Mouse (Mus musculus) stomach, postnatal 0 days (tissue): ENCODE results near the gene Npm3. TPM values are rescaled to one million over a fixed set of nuclear protein-coding genes. Genes with fewer than 3 reads are reported as not detected.

Source experiments
- ATAC-seq: fragments of 200-750 bp; cut with Nextera tagmentation; 2 replicates; pipeline ENCODE4 v1.8.0; 2017; ENCODE audit not compliant: low FRiP score, low TSS enrichment
- DNase-seq: peaks from one replicate; pipeline ENCODE4 v3.0.0-alpha.2; 2016; ENCODE audit warnings: low spot score
- H3K27ac ChIP-seq: fragments of 300-500 bp; sonication (generic); replicated peaks from 2 replicates; pipeline ENCODE4 v1.5.1; 2014; ENCODE audit warnings: mild to moderate bottlenecking, control low read depth
- H3K27me3 ChIP-seq: fragments of 300-500 bp; sonication (generic); 2 replicates; pipeline ENCODE4 v1.6.1; 2014; ENCODE audit warnings: low read length; ENCODE audit not compliant: control insufficient read depth, insufficient read depth
- H3K36me3 ChIP-seq: fragments of 300-500 bp; sonication (generic); 2 replicates; pipeline ENCODE4 v1.6.1; 2014; ENCODE audit warnings: low read length, mixed read lengths; ENCODE audit not compliant: control insufficient read depth, insufficient read depth
- H3K4me1 ChIP-seq: fragments of 300-500 bp; sonication (generic); replicated peaks from 2 replicates; pipeline ENCODE4 v1.6.1; 2014; ENCODE audit warnings: antibody characterized with exemption; ENCODE audit not compliant: control insufficient read depth, insufficient read depth
- H3K4me2 ChIP-seq: fragments of 300-500 bp; sonication (generic); replicated peaks from 2 replicates; pipeline ENCODE4 v1.6.1; 2014; ENCODE audit warnings: low read depth, mild to moderate bottlenecking, control low read depth, moderate library complexity
- H3K4me3 ChIP-seq: fragments of 300-500 bp; sonication (generic); 2 replicates; pipeline ENCODE4 v1.5.1; 2014; ENCODE audit warnings: low read depth, low read length, control low read depth
- H3K9ac ChIP-seq: fragments of 300-500 bp; sonication (generic); 2 replicates; pipeline ENCODE4 v1.6.1; 2014; ENCODE audit warnings: mild to moderate bottlenecking, low read length, control low read depth, mixed read lengths
- H3K9me3 ChIP-seq: fragments of 300-500 bp; sonication (generic); 2 replicates; pipeline ENCODE4 v1.6.1; 2016; ENCODE audit warnings: low read length; ENCODE audit not compliant: control insufficient read depth
- CTCF ChIP-seq: IDR thresholded peaks from 2 replicates; pipeline ENCODE4 v1.5.1; 2016; ENCODE audit warnings: antibody characterized with exemption, low read depth, mild to moderate bottlenecking, moderate library complexity
- EP300 ChIP-seq: optimal IDR thresholded peaks from 2 replicates; pipeline ENCODE3; 2016; ENCODE audit warnings: antibody characterized with exemption
- WGBS: fragments of 180-500 bp; shearing (Covaris S2); extraction: QIAGEN DNeasy Blood & Tissue Kit; methylation state at CpG from one replicate; pipeline ENCODE4 v1.1.7; 2014; 5-methylcytosine and 5-hydroxymethylcytosine counted together
- polyA plus RNA-seq: library from polyadenylated mRNA; unstranded; fragments of >200 nt; fragmentation: Nextera tagmentation; extraction: Ambion mirVana; gene quantifications from 2 replicates; pipeline ENCODE4 v1.2.1, GENCODE M21; 2015

Npm3 gene
- polyA plus RNA-seq, 1 experiment from 2014 or later, result 10.9 TPM

GRCm38 (mm10) chr19:45722188-45722587 lies 27.2 kb downstream of the Npm3 start:
- peak; percentile 36 for TF ChIP-seq CTCF
- no peak for TF ChIP-seq EP300
- WGBS, result 67% methylated on average over 5 of the region's 5 CpGs
- ATAC-seq (no peak), DNase-seq (no peak)
- H3K36me3 ChIP-seq, result no peaks in the 10 kb centered on the region
- no peaks in the 10 kb centered on the region for H3K9me3 ChIP-seq
- no peak overlapping the region for H3K4me2 ChIP-seq
- no peak overlapping the region for H3K27ac ChIP-seq
- H3K4me3 ChIP-seq, result no peak overlapping the region
- H3K4me1 ChIP-seq, result no peaks in the 10 kb centered on the region
- no peak overlapping the region for H3K9ac ChIP-seq
- no peaks in the 10 kb centered on the region for H3K27me3 ChIP-seq

GRCm38 (mm10) chr19:45718286-45718685 lies 31.1 kb downstream of the Npm3 start:
- Histone ChIP-seq H3K4me2 (no peak overlapping the region), H3K27ac (no peak overlapping the region), H3K9me3 (no peaks in the 10 kb centered on the region), H3K36me3 (no peaks in the 10 kb centered on the region), H3K4me1 (no peaks in the 10 kb centered on the region), H3K9ac (no peak overlapping the region), H3K27me3 (no peaks in the 10 kb centered on the region), H3K4me3 (no peak overlapping the region)
- no peak for TF ChIP-seq CTCF
- no peak for TF ChIP-seq EP300
- ATAC-seq, result no peak
- WGBS, result 54% methylated on average over 3 of the region's 3 CpGs
- DNase-seq, result no peak

GRCm38 (mm10) chr19:45717493-45718220 lies 31.7 kb downstream of the Npm3 start:
- peak overlapping the region; percentile 42 for H3K4me2 ChIP-seq
- no peak overlapping the region for H3K27ac ChIP-seq
- WGBS, result 14% methylated on average over 16 of the region's 16 CpGs
- H3K9me3 ChIP-seq, result no peaks in the 10 kb centered on the region
- no peaks in the 10 kb centered on the region for H3K27me3 ChIP-seq
- H3K4me1 ChIP-seq, result no peaks in the 10 kb centered on the region
- no peaks in the 10 kb centered on the region for H3K36me3 ChIP-seq
- ATAC-seq, result peak; percentile 57; the same call in 1 of the 2 replicates
- H3K9ac ChIP-seq, result no peak overlapping the region
- no peak overlapping the region for H3K4me3 ChIP-seq
- peak; percentile 53 for DNase-seq
- TF ChIP-seq EP300 (no peak), CTCF (peak; percentile 65)

GRCm38 (mm10) chr19:45708704-45709103 lies 40.7 kb downstream of the Npm3 start:
- no peak overlapping the region for H3K4me2 ChIP-seq

More at GRCm38 (mm10) chr19:45708704-45709103, 40.7 kb downstream of the Npm3 start:
- ATAC-seq, result no peak
- Histone ChIP-seq H3K36me3 (no peaks in the 10 kb centered on the region), H3K4me3 (no peak overlapping the region), H3K9ac (no peak overlapping the region), H3K4me1 (no peaks in the 10 kb centered on the region), H3K27me3 (no peaks in the 10 kb centered on the region), H3K9me3 (no peaks in the 10 kb centered on the region), H3K27ac (no peak overlapping the region)
- WGBS, result 71% methylated on average over 3 of the region's 3 CpGs
- TF ChIP-seq CTCF (no peak), EP300 (no peak)
- DNase-seq, result no peak

Other genes with a start within 250 kb of the Npm3 start
- gene Poll, start 189.1 kb downstream of the Npm3 start, polyA plus RNA-seq, result 6.0 and 6.1 TPM in 2 replicates
- gene Gm17018, start 189.0 kb downstream of the Npm3 start, polyA plus RNA-seq, result 28.8 and 30.4 TPM in 2 replicates
- gene Fbxw4, start 89.3 kb downstream of the Npm3 start, polyA plus RNA-seq, result 2.2 and 2.9 TPM in 2 replicates
- not detected in 2 replicates for gene Fgf8, start 6.7 kb downstream of the Npm3 start, polyA plus RNA-seq
- gene Mgea5, start 34.2 kb upstream of the Npm3 start, polyA plus RNA-seq, result 16.5 and 19.0 TPM in 2 replicates
- gene Kcnip2, start 66.5 kb upstream of the Npm3 start, polyA plus RNA-seq, result 2.1 and 2.2 TPM in 2 replicates
- gene Armh3, start 248.9 kb upstream of the Npm3 start, polyA plus RNA-seq, result 7.5 and 8.2 TPM in 2 replicates